Mouse (Mus musculus): ENCODE measurements around the gene Commd6. TPM values are rescaled to one million over a fixed set of nuclear protein-coding genes. Genes with fewer than 3 reads are reported as not detected.

Commd6 gene
- total RNA-seq (2015) (45.3 and 59.3 TPM in 2 replicates), total RNA-seq (2017) (21.8 and 39.9 TPM in 2 replicates)

DNA sequence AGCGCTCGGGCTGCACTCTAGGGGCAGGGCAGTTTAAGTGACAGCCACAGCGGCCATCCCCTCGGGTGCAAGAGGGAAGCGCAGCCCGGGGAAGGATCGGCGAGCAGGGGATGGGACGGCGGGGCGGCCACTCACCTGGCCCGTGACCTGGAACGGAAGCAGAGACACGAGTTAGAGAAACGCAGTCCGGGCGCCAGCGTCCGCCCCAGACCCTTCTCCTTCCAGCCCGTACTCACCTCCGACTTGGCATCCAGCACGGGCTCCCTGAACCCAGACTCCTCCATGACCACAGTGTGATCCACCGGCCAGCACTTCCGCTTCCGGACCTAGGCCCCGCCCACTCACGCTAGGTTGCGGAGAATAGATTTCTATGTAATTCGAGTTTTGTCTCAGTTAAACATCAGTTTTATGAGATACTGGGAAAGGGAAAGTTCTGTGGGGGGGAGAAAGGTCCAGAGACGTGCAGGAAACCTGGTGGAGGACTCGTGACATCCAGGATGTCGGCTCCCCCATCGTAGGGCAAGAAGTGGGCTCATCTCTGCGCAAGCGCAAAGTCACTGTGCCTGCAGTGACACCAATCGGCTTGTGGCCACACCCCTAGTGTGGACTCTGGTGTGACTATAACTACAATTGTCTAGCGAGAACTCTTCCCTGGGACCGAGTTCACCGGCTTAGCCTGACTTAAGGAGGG, at the start of gene Commd6:
Gene Commd6, minus strand, starts transcription at position 534 of the 691 bp plus-strand sequence.
- peak; percentile 94 for ATAC-seq (replicated peaks; ENCODE audit: poor library complexity)

DNA sequence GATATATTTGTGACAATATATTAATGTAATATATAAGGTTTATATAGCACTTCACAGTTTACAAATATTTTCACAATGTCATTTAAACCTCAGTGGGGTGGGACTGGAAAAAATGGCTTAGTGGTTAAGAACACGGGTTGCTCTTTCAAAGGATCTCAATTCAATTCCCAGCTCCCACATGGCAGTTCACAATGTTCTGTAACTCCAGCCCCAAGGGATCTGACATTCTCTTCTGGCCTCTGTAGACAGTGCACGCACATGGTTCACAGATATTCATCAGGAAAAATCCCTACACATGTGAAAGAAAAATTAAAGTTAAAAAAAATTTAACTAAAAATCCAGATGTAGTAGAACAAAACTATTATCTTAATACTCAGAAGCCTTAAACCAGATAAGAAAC, 47.9 kb upstream of the Commd6 start:
- no peak for ATAC-seq (replicated peaks; ENCODE audit: poor library complexity)

DNA sequence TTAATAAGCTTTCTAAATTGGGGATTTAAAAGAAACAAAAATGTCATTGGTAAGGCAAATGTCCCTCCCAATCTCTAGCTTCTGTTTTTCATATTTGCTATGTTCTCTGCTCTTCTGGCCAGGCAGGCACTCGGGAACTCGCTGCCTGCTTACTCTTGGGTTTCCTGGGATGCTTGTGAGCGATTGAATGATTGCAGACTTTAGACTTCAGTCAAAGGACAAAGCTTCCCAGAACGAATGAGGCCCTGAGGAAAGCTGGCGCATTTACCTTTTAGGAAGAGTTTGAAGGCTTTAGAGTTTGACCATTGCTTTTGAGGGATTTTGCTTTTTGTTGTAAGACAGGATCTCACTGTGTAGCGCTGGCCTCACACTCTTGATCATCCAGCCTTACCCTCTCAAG, 47.2 kb upstream of the Commd6 start:
- no peak for ATAC-seq (replicated peaks; ENCODE audit: poor library complexity)

DNA sequence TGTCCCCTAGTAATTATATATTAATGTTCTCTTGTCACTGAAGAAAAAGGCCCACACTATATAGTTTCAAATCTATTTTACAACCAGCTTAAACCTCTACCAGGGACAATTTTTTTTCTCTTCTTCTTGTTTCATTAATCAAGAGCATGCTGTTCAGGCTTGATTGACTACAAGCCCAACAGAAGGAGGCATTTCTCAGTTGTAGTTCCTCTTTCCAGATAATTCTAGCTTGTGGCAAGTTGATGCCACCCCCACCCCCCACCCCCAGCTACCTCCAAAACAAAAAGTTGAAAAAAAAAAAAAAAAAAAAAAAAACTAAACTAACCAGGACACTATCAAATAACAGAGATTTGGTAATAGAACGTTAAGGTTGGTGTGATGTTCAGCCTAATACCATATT, 31.7 kb upstream of the Commd6 start:
- ATAC-seq (replicated peaks; ENCODE audit: poor library complexity) = peak; percentile 39; the same call in 1 of the 2 replicates

DNA sequence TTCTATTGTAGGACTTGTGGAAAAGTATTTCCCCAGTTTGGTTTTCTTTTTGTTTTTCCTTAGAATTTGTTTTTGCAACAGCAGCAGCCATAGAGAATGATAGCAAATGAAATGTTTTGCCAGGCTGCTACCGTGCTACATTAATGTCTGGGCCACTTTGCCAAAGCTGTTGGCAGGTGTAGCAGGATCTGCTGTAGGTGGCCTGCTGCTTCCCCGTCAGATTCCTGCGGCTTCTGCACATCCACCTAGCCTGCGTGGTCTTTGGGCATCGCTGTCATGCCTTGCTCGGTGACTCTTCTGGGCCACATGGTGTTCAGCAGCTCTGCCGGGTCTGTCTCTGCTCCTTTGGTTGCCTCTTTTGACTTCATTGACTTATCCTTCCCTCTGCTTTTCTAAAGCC, 28.1 kb upstream of the Commd6 start:
- ATAC-seq (replicated peaks; ENCODE audit: poor library complexity) = no peak

DNA sequence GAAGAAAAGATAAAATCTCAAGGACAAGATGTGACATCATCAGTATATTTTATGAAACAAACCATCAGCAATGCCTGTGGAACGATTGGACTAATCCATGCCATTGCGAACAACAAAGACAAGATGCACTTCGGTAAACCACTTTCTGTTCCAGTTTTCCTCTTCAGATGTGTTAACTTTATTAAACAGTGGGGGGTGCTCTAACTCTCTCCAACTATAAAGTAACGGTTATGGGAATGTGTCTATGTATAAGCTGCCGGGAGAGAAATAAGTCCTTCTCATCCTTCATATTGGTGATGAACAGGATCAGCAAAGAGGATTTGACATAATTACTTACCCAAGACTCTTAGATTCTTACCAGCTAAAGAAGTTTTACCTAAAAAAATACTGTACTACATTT, 26.1 kb upstream of the Commd6 start:
- ATAC-seq (replicated peaks; ENCODE audit: poor library complexity) = no peak

DNA sequence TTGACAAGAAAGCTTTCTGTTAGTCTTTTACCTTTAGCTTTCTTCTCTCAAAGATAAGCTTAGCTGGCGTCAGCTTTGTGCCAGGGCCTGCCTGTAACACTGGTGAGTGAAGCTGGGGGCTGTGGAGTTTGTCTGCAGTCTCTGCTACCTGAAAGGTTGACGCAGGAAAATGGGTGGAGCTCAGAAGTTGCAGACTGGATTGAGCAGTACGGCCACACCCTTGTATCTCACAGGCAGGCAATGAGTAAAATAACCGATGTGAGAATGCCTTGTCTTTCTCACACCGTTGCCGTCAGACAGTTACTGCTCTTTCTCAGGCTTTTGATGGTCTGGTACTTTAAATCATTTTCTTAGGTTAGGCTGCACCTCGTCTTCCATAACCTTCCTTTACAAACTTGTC, 25.6 kb upstream of the Commd6 start:
- no peak for ATAC-seq (replicated peaks; ENCODE audit: poor library complexity)

DNA sequence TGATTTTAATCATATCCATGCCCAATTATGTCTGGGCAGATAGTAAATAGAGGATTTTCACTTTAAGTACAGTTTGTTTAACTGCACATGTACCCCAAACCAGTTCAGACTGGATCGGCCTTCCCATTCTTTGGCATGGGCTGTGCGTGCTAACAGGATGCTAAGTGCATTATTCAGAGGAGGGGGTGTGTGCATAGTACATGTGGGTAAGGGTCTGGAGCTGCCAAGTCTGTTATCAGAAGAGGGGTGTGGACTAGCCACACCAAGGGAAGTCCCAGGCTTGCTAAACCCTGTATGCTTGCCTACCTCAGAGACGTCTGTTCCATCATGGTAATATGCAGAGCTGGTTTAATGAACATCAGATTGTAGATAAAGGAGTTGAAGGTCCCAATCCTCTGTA, 23.8 kb upstream of the Commd6 start:
- no peak for ATAC-seq (replicated peaks; ENCODE audit: poor library complexity)

DNA sequence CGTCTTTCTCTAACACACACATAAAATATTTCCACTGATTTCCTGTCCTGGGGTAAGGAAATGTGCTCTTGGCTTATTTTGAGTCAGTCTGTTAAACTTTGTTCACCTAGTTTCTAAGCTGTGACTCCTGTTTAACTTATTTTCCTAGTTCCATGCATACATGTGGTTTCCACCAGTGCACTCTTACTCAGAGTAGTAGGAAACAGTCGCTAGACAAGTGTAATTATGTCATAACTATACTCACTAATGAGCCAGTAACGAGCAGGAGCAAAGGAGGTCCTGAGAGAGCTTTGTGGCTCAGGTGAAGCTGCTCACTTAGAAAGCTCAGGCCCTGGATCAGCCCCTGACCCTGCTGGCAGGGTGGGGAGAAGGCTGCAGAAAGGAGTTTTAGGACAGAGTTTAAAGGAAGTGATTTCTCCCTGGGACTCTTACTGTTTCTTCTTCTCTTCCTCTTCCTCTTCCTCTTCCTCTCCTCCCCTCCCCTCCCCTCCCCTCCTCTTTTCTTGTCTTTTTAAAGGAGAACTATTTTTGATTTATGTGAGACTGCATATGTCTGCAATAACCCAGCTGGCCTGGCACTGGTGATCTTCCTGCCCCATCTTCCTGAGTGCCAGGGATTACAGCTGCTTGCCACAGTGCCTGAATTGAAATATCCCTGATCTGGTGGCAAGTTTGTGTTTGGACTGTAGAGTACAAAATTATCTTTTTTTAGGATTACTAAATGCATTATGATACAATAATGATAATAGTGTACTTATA, 21.3 kb upstream of the Commd6 start:
- ATAC-seq (replicated peaks; ENCODE audit: poor library complexity) = peak; percentile 60

DNA sequence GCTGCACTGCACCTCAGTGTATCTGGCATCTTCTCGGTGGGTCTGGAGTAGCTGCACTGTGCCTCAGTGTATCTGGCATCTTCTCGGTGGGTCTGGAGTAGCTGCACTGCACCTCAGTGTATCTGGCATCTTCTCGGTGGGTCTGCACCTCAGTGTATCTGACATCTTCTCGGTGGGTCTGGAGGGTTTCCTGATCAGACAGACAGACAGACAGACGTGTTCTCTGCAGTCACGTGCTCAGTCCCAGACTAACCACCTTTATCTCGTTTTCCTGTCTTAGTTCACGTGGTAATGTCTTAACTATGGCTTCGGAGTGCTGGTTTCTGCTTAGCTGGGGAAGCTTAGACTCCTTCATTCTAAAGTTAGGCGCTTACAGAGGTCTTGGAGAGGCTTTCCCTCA, 15.8 kb upstream of the Commd6 start:
- no peak for ATAC-seq (replicated peaks; ENCODE audit: poor library complexity)

DNA sequence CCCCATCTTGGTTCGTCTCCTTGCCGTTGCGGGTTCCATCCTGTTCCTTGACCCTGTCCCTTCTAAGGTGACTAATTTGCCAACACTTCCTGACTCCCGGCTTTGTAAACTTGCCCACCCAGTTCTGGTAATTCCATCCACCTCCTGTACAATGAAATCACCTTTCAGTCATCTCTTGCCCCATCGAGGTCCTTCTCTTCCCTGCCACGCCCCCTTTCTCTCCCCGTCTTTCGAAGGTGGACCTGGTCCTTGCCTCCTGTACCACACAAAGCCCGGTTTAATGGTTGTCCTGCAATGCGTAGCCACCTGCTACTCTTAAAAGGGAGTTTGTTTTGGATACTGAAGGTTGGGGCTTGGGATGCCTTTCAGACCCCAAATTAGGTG, 14.0 kb upstream of the Commd6 start:
- no peak for ATAC-seq (replicated peaks; ENCODE audit: poor library complexity)

DNA sequence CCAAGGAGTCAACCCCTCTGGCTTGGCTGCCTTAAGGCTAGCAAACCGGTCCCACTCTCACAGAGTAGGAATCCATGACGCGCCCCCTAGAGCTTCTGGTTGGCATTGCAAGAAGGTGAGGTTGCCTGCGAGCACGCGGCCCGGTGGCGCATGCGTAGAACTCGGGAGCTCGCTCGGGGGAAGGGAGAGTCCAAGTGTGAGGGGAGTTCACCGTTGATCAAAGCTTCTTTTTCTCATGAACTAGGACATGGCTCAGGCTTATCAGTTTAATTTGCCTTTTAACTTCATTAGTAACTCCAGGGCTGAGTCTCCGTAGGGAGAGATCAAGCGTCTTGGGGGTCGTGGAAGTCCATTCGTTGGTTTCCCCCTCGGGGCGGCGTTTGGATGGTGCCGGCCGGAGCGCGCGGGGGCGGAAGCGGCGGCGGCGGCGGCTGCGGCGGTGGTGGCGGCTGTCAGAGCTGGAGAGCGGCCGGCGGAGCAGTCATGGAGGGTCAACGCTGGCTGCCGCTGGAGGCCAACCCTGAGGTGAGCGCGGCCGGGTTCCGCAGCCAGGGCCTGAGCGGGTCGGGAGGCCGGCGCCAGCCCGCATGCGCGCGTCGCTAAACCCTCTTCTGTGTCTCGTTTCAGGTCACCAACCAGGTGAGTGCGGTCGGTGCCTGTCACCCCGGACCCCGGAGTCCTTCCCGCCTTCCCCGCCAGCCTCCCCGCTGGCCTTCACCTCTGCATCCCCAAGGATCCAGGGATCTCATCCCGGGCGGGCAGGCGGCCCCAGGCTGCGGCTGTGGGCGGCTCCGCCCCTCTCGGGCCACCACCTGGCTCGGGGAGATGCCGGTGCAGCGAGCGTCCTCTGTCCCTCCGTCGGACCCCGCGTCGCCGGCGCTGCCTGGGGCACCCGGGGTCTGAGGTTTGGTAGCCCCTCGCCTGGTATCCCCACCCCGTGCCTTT, 13.4 kb upstream of the Commd6 start, which contains the start of gene Uchl3:
Gene Uchl3, plus strand, starts transcription at position 387 of the 945 bp plus-strand sequence.
- ATAC-seq (replicated peaks; ENCODE audit: poor library complexity) = peak; percentile 91

DNA sequence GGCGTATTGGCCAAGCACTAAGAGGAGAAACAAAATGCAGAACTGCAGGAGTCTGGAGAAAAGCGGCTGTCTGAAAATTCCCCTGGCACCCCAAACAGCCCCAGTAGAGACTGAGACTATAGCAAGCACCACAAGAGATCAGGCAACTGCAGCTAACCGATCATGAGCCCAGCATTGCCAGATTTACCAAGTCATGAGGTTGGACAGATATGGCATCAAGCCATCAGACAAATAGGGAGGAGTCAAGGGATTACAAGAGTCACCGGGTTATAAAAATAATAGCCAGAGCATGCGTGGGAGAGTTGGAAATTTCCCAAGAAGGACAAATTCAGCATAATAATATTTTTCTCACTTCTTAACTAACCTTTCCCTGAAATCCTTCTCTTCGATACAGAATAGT, 12.1 kb upstream of the Commd6 start:
- peak; percentile 40 for ATAC-seq (replicated peaks; ENCODE audit: poor library complexity)

DNA sequence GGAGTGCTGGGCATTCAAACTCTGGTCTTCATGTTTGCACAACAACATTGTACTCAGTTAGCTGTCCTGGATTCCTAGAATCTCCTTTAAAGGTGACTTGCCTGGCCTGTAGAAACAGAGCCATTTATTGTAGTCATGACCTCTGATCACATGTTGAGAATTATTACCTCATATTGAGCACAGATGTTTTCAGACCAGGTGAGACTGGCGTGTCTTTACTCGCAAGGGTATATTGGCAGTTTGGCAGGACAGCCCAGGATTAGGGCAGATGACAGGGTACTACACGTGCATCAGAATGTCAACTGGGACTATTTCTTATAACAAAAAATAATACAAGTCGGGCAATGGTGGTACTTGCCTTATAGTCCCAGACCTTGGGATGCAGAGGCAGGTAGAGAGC, 10.1 kb upstream of the Commd6 start:
- no peak for ATAC-seq (replicated peaks; ENCODE audit: poor library complexity)

DNA sequence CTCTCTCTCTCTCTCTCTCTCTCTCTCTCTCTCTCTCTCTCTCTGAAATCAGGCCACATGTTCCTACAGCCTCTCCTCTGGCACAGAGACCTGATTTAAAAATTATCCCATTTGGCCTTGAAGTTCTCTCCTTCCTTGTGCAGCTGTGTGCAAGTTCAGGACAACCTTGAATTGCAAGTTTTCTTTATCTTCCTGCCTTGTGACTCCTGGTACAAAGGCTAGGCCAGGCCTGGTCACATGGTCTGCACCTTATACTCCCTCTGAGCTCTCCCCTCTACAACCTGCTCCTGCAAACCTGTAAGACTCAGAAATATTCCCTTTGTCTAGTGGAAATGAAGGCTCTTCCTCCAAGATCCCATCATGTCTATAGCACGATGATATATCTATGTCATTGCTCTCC, 4.5 kb upstream of the Commd6 start:
- no peak for ATAC-seq (replicated peaks; ENCODE audit: poor library complexity)

DNA sequence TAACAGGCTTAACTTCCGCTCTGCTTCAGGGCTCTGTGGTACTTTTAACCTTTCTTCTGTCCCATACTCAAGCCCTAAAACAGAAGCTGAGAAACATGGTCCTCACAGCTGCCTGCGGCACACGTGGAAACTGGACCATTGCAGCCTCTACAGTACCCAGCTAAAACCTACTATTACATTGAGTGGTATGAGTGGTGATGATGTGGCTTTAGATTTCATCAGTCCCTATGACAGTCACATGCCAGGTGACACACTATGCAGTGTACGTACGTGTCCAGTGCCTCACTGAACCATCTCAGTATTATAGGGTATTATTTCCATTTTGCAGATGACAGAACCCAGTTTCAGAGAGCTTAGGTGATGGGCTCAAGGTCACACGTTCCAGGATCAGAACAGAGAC, 3.1 kb downstream of the Commd6 start:
- ATAC-seq (replicated peaks; ENCODE audit: poor library complexity) = no peak

DNA sequence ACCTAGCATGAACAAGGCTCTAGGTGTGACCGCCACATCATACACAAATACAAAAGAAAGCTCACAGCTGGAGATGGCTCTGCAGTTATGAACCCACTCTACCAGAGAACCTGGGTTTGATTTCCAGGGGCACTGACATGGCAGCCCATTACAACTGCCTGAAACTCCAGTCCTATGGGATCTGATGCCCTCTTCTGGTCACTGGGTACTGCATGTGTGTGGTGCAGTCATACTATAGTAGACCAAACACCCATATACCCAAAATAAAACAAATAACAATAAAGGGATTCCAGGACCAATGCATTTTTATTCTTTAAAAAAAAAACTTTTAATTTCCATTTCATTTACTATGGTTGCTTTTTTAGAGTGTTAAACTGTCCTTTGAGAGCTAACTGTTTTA, 4.7 kb downstream of the Commd6 start:
- no peak for ATAC-seq (replicated peaks; ENCODE audit: poor library complexity)

DNA sequence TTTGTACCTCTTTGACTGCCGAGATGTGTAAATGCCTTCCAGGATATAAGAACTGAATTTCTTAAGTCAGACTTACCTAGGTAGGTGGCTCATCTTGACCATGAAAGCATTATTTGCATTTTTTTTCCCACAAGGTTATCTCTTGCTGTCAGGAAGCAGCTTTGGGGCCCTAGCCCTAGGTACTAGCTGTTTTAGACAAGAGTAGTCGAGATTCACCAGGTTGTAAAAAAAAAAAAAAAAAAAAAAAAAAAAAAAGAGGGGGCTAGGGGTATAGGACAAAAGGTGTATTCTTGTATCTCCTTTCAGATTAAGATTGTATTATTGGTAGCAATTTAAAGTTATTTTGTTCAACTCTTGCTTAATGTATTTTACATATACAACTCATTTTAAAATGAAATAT, 9.9 kb downstream of the Commd6 start:
- ATAC-seq (replicated peaks; ENCODE audit: poor library complexity) = no peak

DNA sequence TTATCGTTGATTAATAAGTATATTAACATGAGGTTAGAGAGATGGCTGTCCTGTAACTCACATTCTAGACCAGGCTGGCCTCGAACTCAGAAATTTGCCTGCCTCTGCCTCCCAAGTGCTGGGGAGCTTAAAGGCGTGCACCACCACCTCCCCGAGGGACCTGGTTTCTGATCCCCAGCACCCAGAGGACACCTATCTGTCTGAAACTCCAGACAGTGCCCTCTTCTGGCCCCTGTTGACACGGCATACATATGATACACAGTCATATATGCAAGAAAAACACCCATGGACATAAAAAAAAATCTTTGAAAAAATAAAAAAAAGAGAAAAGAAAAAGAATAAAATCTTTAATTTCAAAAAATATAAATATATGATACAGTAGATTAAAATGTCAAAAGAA, 22.8 kb downstream of the Commd6 start:
- peak; percentile 70 for ATAC-seq (replicated peaks; ENCODE audit: poor library complexity)

DNA sequence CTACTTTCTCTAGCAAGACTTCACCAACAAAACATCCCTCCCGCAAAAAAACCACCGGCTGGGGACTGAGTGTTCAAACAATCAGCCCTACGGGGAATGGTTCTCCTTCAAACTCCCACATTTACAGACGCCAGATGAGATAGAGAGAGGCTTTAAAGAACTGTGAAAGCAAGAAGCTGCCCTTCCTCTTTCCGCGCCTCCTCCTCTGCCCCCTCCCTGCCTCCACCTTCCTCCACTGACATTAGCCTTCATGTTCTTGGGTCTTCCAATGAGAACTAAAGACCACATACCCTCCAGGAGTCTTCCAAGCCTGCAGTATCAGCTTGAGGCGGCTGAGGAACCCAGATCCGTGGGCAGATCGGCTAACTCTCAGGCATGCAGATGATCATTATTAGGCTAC, 24.3 kb downstream of the Commd6 start:
- peak; percentile 81 for ATAC-seq (replicated peaks; ENCODE audit: poor library complexity)

DNA sequence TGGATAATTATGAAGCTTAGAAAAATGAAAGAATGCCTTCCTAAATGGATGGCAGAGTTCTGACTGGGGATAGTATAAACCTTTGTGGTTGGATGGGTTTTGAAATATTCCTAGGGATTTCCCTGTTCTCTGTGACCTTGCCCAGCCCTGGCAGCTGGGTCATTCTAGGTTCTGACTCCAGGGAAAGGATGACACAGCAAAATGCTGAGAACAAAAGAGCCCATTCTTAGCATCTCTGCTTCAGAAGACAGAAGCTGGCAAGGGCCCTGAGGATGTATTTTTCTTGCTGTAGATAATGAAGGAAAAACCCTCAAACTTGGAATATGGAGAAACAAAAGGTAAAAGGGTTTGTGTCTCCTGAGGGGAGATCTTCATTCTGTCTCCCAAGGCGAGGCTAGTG, 27.3 kb downstream of the Commd6 start:
- no peak for ATAC-seq (replicated peaks; ENCODE audit: poor library complexity)

Data from megakaryocyte progenitor cell, adult 5-6 weeks (primary cell).